Mouse (Mus musculus): ENCODE measurements around the gene Ppif. TPM values are rescaled to one million over a fixed set of nuclear protein-coding genes. Genes with fewer than 3 reads are reported as not detected.

Ppif gene
- polyA plus RNA-seq, 1 experiment from 2014 or later, result 66.1 TPM

DNA sequence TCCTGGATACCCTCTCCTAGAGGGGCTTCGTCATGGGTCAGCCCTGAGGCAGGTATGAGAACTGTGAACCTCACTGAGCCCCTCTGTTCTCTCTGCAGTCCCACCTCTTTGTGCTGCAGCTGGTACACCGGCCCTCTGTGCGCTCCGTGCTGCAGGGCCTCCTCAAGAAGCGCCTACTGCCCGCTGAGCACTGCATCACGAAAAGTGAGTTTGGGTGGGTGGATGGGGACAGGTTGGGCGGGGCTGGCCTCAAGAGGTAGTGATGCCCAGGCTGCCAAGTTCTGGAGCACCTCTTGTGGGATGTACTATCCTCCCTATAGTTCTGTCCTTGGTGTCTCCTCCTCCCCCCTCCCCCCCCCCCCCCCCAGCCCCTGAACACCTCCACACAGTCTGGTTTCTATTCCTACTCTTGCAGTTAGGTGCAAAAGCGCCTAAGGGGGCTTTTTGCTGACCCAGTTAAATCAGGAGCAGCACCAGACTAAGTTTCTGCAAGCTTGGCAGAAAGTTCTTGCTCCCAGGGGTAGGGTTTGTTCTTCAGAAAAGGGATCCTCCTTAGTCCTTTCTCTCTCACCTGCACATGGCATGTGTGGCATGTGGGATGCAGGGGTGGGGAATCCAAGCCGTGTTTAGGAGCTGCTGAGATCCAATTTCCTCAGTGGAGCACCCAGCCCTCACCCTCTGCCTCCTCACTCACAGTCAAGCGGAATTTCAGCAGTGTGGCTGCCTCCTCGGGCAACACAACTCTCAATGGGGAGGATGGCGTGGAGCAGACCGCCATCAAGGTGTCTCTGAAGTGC, 39.4 kb upstream of the Ppif start:
- Histone ChIP-seq H3K9me3 (ENCODE audit: control insufficient read depth, low read length) (no peaks in the 10 kb centered on the region), H3K27ac (replicated peaks) (no peak overlapping the region), H3K4me2 (replicated peaks; ENCODE audit: low read depth) (no peak overlapping the region), H3K4me1 (replicated peaks; ENCODE audit: control insufficient read depth, insufficient read depth) (no peaks in the 10 kb centered on the region), H3K27me3 (ENCODE audit: control insufficient read depth, insufficient read depth, low read length) (no peaks in the 10 kb centered on the region), H3K36me3 (ENCODE audit: control insufficient read depth, insufficient read depth, low read length) (peaks cover 71% of the 10 kb centered on the region), H3K9ac (ENCODE audit: low read length) (no peak overlapping the region), H3K4me3 (ENCODE audit: low read depth, low read length) (no peak overlapping the region)
- DNase-seq (ENCODE audit: low spot score) (no peak), ATAC-seq (ENCODE audit: low FRiP score, low TSS enrichment) (no peak)
- WGBS, result 92% methylated on average over 14 of the region's 14 CpGs
- TF ChIP-seq EP300 (optimal IDR thresholded peaks at IDR 0.05) (no peak), CTCF (IDR thresholded peaks at IDR 0.05; ENCODE audit: low read depth) (no peak)

DNA sequence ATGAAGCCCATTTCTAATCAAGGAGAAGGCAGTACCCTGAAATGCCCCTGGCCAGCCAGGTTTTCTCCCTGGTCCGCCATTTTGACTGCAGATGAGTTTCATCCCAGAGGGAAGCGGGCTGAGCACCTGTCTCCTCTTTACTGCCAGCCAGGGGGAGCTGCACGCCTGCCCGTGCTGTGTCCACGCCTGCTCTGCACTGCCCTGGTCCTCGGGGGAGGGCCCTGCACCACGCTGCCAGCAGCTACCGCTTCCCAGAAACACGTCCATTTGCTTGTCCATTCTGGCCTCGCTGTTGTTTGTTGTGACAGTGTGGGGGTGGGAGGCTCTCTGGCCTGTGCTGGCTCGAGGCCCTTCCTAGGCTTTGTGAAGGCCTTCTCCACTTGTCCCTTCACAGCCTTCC, 33.3 kb upstream of the Ppif start:
- Histone ChIP-seq H3K4me1 (replicated peaks; ENCODE audit: control insufficient read depth, insufficient read depth) (no peaks in the 10 kb centered on the region), H3K9me3 (ENCODE audit: control insufficient read depth, low read length) (no peaks in the 10 kb centered on the region), H3K4me3 (ENCODE audit: low read depth, low read length) (no peak overlapping the region), H3K9ac (ENCODE audit: low read length) (no peak overlapping the region), H3K27me3 (ENCODE audit: control insufficient read depth, insufficient read depth, low read length) (no peaks in the 10 kb centered on the region), H3K27ac (replicated peaks) (no peak overlapping the region), H3K36me3 (ENCODE audit: control insufficient read depth, insufficient read depth, low read length) (peaks cover 49% of the 10 kb centered on the region), H3K4me2 (replicated peaks; ENCODE audit: low read depth) (no peak overlapping the region)
- ATAC-seq (ENCODE audit: low FRiP score, low TSS enrichment), result peak; percentile 63
- WGBS, result 57% methylated on average over 11 of the region's 11 CpGs
- TF ChIP-seq EP300 (optimal IDR thresholded peaks at IDR 0.05) (no peak), CTCF (IDR thresholded peaks at IDR 0.05; ENCODE audit: low read depth) (peak; percentile 64)
- peak; percentile 59 for DNase-seq (ENCODE audit: low spot score)

DNA sequence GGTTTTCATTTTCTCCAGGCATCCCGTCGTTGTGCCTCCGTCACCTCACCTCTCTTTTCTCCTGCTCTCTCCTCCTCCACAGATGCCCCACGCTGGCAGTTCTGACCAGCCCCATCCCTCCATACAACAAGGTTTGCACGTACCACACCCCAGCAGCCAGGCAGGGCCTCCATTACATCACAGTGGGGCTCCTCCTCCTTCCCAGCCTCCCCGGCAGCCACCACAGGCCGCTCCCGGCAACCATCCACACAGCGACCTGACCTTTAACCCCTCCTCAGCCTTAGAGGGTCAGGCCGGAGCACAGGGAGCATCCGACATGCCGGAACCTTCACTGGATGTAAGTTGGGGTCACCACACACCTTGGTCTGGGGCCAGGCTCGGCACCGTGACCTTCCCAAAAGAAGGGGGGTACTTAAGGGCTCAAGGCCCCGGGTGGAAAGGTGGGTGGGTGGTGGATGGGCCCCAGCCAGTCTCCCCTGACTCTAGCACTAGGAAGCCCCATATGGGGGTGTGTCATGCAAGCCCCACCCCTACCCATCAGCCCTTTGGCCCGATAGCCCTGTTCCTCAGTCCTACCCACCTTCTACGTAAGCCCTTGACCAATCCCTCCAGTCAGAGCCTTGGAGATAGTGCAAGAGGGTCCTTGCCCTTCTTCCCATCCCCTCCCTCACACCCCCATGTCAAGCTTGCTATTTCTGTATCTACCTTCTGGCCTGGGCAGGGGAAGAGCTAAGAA, 32.6 kb upstream of the Ppif start:
- Histone ChIP-seq H3K9me3 (ENCODE audit: control insufficient read depth, low read length) (no peaks in the 10 kb centered on the region), H3K4me1 (replicated peaks; ENCODE audit: control insufficient read depth, insufficient read depth) (no peaks in the 10 kb centered on the region), H3K9ac (ENCODE audit: low read length) (no peak overlapping the region), H3K27me3 (ENCODE audit: control insufficient read depth, insufficient read depth, low read length) (no peaks in the 10 kb centered on the region), H3K27ac (replicated peaks) (no peak overlapping the region), H3K4me2 (replicated peaks; ENCODE audit: low read depth) (no peak overlapping the region), H3K4me3 (ENCODE audit: low read depth, low read length) (no peak overlapping the region), H3K36me3 (ENCODE audit: control insufficient read depth, insufficient read depth, low read length) (peaks cover 45% of the 10 kb centered on the region)
- WGBS, result 71% methylated on average over 17 of the region's 17 CpGs
- no peak for TF ChIP-seq EP300 (optimal IDR thresholded peaks at IDR 0.05)
- no peak for TF ChIP-seq CTCF (IDR thresholded peaks at IDR 0.05; ENCODE audit: low read depth)
- no peak for DNase-seq (ENCODE audit: low spot score)
- ATAC-seq (ENCODE audit: low FRiP score, low TSS enrichment), result peak; percentile 24; the same call in 1 of the 2 replicates

DNA sequence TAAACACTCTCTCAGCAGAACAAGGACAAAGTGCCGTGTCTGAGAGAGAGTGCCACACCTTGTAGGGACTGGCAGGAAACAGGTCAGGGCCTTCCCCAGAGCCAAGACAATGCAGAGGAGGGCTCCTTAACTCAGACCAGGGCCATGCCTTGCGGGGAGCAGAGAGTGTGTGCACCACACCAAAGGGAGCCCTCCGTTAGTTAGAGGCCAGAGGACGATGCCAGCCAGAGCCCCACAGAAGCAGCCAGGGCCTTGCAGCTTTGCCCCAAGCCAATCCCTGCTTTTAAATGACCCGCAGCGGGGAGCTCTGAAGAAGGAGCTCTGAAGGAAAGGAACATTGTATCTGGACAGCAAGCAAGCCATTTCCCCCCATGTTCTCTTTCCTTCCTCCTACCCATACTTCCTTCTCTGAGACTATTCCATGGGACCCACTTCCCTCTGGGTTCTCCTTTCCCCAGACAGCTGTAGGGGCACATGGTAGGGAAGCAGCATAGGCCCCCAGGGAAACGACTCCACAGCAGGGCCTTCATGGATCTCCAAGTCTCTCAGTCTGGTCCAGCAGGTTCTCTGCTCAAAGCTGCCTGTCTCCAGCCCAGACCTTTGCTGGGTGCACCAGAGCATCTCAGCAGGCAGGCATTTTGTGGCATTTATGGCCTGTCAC, 30.2 kb upstream of the Ppif start:
- Histone ChIP-seq H3K27ac (replicated peaks) (no peak overlapping the region; the same call in 1 of the 2 replicates), H3K9me3 (ENCODE audit: control insufficient read depth, low read length) (no peaks in the 10 kb centered on the region), H3K4me3 (ENCODE audit: low read depth, low read length) (no peak overlapping the region), H3K4me1 (replicated peaks; ENCODE audit: control insufficient read depth, insufficient read depth) (no peaks in the 10 kb centered on the region), H3K9ac (ENCODE audit: low read length) (no peak overlapping the region; the same call in 1 of the 2 replicates), H3K36me3 (ENCODE audit: control insufficient read depth, insufficient read depth, low read length) (peaks cover 36% of the 10 kb centered on the region), H3K4me2 (replicated peaks; ENCODE audit: low read depth) (no peak overlapping the region), H3K27me3 (ENCODE audit: control insufficient read depth, insufficient read depth, low read length) (no peaks in the 10 kb centered on the region)
- ATAC-seq (ENCODE audit: low FRiP score, low TSS enrichment), result no peak
- 69% methylated on average over 7 of the region's 7 CpGs for WGBS
- TF ChIP-seq EP300 (optimal IDR thresholded peaks at IDR 0.05) (no peak), CTCF (IDR thresholded peaks at IDR 0.05; ENCODE audit: low read depth) (no peak)
- DNase-seq (ENCODE audit: low spot score), result no peak

DNA sequence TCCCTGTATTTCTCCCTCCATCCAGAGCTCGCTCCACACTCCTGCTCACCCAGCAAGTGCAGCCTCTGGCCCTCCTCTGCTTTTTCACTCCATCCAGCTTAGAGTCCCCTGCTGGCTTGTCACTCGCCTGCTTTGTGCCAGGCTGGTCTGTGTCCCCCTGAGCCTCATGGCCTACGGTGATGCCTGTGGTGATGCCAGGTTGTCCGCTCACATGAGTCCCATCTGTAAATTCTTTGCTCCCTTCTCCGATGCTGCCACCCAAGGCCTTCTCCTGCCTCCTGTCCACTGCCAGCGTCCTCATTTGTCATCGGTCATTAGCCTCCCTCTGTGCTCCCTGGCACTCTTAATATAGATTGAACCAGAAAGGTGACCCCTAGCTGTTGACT, 29.7 kb upstream of the Ppif start:
- H3K4me1 ChIP-seq (replicated peaks; ENCODE audit: control insufficient read depth, insufficient read depth), result no peaks in the 10 kb centered on the region
- no peaks in the 10 kb centered on the region for H3K9me3 ChIP-seq (ENCODE audit: control insufficient read depth, low read length)
- H3K4me2 ChIP-seq (replicated peaks; ENCODE audit: low read depth), result no peak overlapping the region
- no peaks in the 10 kb centered on the region for H3K27me3 ChIP-seq (ENCODE audit: control insufficient read depth, insufficient read depth, low read length)
- H3K4me3 ChIP-seq (ENCODE audit: low read depth, low read length), result no peak overlapping the region
- TF ChIP-seq CTCF (IDR thresholded peaks at IDR 0.05; ENCODE audit: low read depth), result no peak
- TF ChIP-seq EP300 (optimal IDR thresholded peaks at IDR 0.05), result no peak
- H3K27ac ChIP-seq (replicated peaks), result no peak overlapping the region; the same call in 1 of the 2 replicates
- peaks cover 32% of the 10 kb centered on the region for H3K36me3 ChIP-seq (ENCODE audit: control insufficient read depth, insufficient read depth, low read length)
- DNase-seq (ENCODE audit: low spot score) (no peak), ATAC-seq (ENCODE audit: low FRiP score, low TSS enrichment) (no peak)
- 80% methylated on average over 7 of the region's 7 CpGs for WGBS
- no peak overlapping the region for H3K9ac ChIP-seq (ENCODE audit: low read length)
